Mouse (Mus musculus): Measurements from ENCODE around the gene Myh11.
A peak's percentile ranks its signal among the peaks of the same experiment; 100 is the strongest.

Myh11 gene

GRCm38 (mm10) chr16:14158936-14159745 lies 132.0 kb downstream of the Myh11 start:
- no peak for TF ChIP-seq GATA4 (IDR thresholded peaks at IDR 0.05; ENCODE audit: insufficient replicate concordance, low read length)

GRCm38 (mm10) chr16:14158536-14158935 lies 132.6 kb downstream of the Myh11 start:
- TF ChIP-seq GATA4 (IDR thresholded peaks at IDR 0.05; ENCODE audit: insufficient replicate concordance, low read length), result no peak

- TF ChIP-seq GATA4 (IDR thresholded peaks at IDR 0.05; ENCODE audit: insufficient replicate concordance, low read length), result peak; percentile 65; the same call in 1 of the 2 replicates
Measured at GRCm38 (mm10) chr16:14156312-14156711, 134.9 kb downstream of the Myh11 start.

- no peak for TF ChIP-seq GATA4 (IDR thresholded peaks at IDR 0.05; ENCODE audit: insufficient replicate concordance, low read length)
Measured at GRCm38 (mm10) chr16:14151718-14152117, 139.5 kb downstream of the Myh11 start.

- TF ChIP-seq GATA4 (IDR thresholded peaks at IDR 0.05; ENCODE audit: insufficient replicate concordance, low read length), result no peak
Measured at GRCm38 (mm10) chr16:14147712-14148111, 143.5 kb downstream of the Myh11 start.

Data from liver, adult (tissue).